Mouse (Mus musculus): ENCODE data around the gene Vcp. TPM values are rescaled to one million over a fixed set of nuclear protein-coding genes. Genes with fewer than 3 reads are reported as not detected.
"Not testable (repeated sequence)": the region's sequence is repeated elsewhere in the genome, so short reads cannot be mapped to it uniquely, and the experiment has no call there.

Vcp gene
- total RNA-seq, 2 experiments from 2014 or later = 188 to 194 TPM

GRCm38 (mm10) chr4:43029121-43029520 lies 28.8 kb upstream of the Vcp start:
- DNase-seq = no peak

DNA sequence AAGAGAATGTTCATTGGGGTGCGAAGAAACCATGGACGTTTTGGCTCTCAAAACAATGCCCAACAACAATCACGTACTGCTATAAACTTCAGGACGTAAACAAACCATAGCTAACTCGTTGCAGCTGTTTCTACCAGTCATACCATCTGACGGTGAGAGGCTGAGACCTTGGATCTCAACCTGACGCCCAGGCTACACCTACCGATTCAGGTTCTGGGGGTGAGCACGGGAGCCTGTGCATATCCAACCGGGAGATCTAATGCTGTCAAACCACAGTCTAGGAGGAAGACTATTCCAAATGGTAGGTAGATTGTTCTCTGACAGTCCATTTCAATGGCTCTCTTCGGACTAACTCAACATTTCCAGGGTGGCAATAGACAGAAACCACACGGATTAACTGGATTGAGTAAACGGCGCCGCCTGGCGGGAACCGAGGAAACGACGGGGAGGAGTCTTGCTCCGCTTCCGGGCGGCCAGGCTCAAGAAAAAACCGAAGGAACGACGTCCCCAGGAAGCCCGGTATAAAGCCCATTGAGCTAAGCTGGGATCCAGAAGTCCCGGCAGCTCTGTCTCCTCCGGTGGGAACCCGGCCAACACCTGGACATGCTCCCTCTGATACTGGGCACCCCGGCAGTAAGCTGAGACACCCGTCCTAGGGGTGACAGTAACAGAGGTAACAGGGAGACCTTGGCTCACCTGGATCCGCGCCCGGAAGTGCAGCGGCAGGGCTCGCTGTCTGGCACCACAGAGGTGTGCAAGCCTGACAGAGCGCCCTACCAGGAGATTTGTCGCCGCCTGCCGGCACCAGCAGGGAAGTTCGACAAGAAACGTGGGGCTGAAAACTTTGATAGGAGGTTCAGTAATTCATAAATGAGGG lies 25.0 kb upstream of the Vcp start, which contains the start of gene Pigo:
Gene Pigo, minus strand, starts transcription at position 736 of the 877 bp plus-strand sequence.
- DNase-seq = peak; percentile 93 to 94

- no peak for DNase-seq
Observed at GRCm38 (mm10) chr4:43024673-43025072, 24.4 kb upstream of the Vcp start.

DNA sequence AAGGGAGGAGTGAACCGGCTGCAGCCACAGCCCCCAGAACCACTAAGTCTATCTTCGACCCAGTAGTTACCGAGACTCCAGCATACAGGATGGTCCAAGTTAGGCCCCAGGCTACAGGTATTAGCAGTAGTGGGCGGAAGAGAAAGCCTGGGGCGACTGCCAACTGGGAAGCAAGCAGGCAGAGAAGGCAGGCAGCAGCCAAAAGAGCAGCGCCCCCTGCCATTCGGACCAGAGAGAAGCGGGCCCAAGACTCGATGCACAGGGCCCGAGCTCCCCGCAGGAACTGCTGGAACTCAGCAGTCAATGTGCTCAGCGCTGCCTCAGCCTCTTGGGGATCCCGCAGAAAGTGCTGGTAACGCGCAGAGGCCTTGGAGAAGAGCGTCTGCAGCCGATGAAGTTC lies 21.0 kb upstream of the Vcp start:
- DNase-seq = no peak

GRCm38 (mm10) chr4:43020876-43021275 lies 20.6 kb upstream of the Vcp start:
- no peak for DNase-seq

GRCm38 (mm10) chr4:43019641-43020465 lies 19.5 kb upstream of the Vcp start:
- DNase-seq = no peak

GRCm38 (mm10) chr4:43019176-43019575 lies 18.9 kb upstream of the Vcp start:
- no peak for DNase-seq

GRCm38 (mm10) chr4:43018156-43018555 lies 17.8 kb upstream of the Vcp start:
- DNase-seq = no peak

DNA sequence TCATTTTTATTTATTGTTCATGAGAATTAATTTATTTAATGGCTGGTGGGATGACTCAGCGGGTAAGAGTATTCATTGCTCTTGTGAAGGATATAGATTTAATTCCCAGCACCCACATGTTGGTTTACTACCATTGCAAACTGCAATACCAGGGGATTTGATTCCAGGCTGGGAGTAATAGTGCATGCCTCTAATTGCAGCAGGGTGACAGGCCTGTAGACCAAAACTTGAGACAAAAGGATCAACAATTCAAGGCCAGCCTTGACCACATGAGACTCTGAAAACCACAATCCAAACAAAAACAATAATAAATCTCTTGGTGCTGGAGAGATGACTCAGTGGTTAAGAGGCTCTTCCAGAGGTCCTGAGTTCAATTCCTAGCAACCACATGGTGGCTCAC lies 11.8 kb upstream of the Vcp start:
- DNase-seq = no peak

DNA sequence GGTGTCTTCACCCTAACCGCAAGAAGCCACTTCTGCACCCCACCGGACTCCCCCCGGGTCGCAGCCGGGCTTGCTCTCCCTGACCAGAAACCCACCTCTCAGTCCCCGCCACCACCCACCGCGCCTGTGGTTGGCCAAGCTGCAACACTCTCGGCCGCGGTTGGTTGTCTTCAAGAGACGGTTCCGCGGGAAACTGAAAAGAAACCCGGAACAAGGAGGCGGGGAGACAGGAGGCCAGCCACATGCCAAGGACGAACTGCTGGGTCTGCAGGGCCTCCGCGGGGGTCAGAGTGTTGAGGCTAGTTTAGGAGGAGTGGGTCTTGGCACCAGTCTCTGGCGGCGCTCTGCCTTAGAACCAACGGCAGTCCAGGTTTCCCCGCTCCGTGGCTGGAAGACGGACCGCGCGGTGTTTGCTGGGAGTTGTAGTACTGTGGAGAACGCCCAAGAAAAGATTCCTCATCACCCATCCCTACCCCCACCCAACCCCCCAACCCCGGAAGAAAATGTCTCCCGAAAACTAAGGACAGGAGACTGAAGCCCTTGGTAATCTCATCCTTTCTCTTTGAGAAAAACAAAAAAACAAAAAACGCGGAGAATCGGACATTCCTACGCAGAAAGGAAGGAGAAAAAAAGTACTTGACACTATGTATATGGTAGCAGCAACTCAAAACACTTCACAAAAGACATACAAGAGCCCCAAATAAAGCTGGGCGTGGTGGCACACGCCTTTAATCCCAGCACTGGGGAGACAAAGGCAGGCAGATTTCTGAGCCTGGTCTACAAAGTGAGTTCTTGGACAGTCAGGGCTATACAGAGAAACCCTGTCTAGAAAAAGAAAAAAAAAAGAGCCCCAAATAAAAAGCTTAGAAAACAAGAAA lies 10.1 kb upstream of the Vcp start, which contains the start of gene Fancg:
Gene Fancg, minus strand, starts transcription at position 346 of the 878 bp plus-strand sequence.
- DNase-seq = peak; percentile 85

GRCm38 (mm10) chr4:43005765-43006164 lies 5.5 kb upstream of the Vcp start:
- DNase-seq = no peak

- DNase-seq = no peak
Observed at GRCm38 (mm10) chr4:43004951-43005350, 4.6 kb upstream of the Vcp start.

- DNase-seq = no peak
Observed at GRCm38 (mm10) chr4:43002756-43003439, 2.6 kb upstream of the Vcp start.

DNA sequence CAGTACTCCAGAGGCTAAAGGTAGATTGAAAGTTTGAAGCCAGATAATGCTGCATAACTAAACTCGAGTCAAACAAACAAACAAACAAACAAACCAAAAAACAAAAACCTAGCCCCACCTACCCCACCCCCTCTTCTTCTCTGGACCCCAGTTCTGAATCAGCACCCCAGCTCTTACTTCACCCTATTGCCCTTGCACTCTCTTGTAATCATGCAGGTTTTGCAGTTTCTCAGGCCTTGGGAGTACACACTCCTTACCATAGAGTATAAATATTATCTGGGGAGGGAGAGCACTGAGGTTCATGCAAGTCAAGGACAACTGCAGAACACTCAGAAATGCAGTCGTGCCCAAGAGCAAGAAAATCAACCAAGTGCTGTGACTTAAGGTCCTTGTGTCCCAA lies 965 bp upstream of the Vcp start:
- no peak for DNase-seq

DNA sequence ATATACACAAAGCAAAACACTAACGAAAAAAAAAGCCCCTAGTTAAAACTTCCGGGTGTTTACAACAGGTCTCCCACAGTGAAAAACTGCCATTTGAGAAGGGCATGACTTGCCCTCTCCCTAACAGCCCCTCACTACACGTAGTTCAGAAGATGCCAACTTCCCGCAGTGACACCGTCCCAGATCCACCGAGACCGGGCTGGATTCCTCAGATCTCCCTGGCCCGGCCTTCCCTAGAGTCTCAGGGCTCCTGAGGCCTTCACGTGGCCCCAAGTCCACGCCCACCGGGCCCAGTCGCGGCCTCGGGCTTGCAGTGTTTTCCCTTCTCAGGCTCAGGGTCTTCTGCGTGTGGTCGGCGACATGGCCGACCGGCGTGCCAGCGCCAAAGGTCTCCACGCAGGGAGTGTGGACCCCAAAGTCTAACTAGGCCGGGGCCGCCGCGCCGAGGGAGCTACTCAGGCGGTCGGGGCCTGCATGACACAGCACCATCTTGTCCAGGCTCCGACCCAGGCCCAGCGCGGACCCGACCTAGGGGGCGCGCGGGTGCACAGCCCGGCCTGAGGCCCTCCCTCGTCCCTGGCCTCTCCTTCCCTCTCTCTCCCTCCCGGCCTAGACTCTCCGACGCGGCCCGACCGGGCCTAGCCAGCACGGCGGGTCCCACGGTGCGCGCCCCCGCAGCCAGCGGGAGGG lies 711 bp downstream of the Vcp start:
- peak; percentile 65 for DNase-seq

DNA sequence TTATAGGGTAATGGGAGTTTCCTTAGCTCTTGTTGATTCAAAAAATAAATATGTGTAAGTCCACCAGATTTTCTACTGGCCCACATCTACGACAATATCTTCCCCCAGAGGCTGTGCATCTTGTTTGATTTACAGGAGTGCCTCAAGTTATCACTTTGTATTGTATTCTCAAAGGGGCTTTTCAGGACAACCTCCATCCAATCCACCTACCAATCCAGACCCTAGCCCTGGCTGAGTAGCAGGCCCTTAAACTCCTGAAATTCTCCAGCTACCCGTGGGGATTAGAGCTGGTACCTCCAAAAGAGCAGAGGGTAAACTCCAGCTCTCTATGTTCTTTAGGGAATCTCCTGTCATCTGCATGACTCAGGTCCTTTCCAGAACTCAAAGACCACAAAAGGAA lies 2.3 kb downstream of the Vcp start:
- DNase-seq = no peak

- no peak for DNase-seq
Observed at GRCm38 (mm10) chr4:42988296-42988695, 12.0 kb downstream of the Vcp start.

DNA sequence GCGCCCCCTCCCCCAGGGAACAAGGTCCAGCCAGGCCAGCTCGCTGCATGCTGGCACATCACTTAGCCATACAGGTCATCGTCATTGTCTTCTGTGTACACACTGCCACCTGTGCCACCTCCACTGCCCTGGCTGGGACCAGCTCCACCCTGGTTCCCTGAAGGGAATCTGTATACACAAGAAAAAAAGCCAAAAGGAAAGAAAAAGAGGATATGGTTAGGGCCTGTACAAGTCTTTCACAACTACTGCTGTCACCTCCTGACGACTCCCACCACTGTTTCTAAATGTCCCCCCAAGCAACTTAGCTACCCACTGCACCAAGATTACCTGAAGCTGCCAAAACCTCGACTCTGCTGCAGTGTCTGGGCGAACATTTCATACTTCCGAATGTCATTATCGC lies 19.8 kb downstream of the Vcp start:
- DNase-seq = not testable (repeated sequence)

DNA sequence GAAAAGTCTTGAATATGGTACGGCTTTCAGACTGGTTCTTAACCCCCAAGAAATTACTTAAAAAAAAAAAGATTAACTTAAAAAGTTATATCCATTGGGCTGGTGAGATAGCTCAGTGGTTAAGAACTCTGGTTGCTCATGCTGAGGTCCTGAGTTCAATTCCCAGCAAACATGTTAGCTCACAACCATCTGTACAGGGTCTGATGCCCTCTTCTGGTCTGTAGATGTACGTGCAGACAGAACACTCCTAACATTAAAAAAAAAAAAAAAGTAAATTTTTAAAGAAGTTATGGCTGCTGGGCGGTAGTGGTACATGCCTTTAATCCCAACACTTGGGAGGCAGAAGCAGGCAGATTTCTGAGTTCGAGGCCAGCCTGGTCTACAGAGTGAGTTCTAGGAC lies 22.2 kb downstream of the Vcp start:
- no peak for DNase-seq

- no peak for DNase-seq
Observed at GRCm38 (mm10) chr4:42973868-42974267, 26.4 kb downstream of the Vcp start.

DNA sequence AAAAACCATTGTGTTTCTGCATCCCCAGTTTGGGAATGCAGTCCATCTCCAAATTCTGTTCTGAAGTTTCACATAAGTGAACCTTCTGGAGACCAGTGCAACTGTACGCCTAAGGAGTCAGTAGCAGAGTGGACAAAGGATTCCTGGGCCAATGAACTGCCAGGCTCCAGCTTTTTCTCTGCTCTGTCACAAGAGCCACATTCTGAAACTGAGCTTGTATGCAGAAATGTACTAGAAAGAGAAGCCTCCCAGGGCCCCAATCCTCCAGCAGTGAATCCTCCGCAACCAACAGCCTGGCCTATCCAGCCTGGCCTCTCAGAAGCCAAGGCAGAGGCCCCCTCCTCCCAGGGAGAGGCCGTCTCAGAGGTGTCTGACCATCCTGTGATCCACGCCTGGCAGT lies 27.4 kb downstream of the Vcp start:
- no peak for DNase-seq
